Mouse (Mus musculus) T-helper 17 cell (primary cell): ENCODE measurements at regions not wholly inside any gene's neighbourhood (a gene's known extent, or its start where the extent isn't known, plus 50 kb on each side); places are given as distances from the start of the nearest gene placed in this dataset.

ENCODE experiments used
- in situ Hi-C, 2 experiments: fragments of 300-600 bp; cut with MboI, MseI; formaldehyde crosslinking; loops; 1 replicate in 1 of 2; 2 replicates in 1 of 2; pipeline ENCODE4 v1.15.1; 2025; ENCODE audit warnings: high pct_unique_total_duplicates in 2 of 2

DNA sequence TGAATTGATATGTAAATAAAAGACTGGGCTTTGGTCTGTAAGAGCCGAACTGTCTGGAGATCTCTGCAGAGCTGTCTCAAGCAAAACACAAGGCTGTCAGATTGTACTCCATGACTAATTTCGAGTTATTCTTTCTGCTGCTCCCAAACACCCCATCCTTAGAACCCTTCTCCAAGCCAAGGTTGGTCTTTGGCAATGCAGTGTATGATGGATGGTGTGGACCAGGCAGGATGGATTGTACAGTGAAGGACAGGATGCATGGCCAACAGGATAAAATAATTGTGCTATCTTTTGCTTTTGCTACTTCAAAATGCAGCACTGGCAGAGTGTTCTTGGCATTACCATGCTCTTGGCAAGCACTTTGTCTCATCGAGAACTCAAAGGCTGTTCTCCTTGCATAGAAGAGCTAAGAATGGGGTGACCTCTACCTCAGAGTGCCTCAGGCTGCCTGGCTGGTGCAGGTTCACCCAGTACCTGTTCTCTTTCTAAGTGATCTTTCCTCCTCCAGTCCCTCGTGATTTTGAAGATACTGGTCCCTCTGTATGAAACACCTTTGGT lies 88.4 kb upstream of the Cpeb4 start:
- in situ Hi-C loops, result no loop called here

DNA sequence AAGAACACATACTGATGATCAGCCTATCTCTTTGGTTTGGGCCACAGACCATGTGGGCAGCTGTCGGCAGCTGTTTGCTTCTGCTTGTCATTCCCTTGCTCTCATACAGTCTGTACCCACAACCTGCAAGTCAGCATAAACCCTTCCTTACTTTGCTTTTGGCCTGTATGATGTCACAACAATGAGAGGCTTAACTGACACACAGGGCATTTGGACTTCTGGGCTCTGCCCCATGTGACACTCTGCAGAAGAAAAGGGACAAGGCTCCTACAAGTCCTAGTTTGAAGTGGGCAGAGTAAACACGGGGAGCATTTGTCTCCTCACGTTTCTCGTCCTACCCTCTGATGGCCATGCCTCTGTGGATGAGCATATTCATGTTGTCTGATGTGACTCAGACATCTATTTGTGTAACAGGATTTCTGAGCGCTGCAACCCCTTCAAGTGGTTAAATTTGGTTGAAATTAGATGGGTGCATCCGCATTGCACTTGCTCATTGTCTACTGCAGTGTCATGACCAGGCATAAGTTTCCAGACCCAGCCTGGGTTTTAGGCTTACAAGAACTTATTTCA lies 87.6 kb upstream of the Cpeb4 start:
- in situ Hi-C loops, result no loop called here

DNA sequence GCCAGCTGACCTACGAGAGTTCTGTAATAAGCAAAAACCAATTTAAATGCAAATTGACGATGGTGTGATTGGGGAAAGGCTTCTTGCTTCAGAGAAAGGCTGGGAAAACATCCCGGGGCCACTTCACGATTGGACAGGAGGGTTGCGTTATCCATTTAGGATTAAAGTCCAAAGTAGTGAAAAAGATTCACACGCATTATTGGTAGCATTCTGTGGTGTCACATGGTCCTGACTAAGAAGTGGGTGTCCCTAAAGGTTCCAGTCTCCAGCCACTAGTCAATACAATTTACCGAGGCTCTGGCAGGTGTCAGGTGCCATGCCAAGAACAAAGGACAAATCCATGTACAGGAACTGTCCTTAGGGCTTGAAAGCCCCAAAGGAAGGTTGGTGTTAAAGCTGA lies 86.9 kb upstream of the Cpeb4 start:
- in situ Hi-C loops, result no loop called here

- in situ Hi-C loops, result no loop called here
Measured at GRCm38 (mm10) chr11:31787376-31787775, 84.6 kb upstream of the Cpeb4 start.

DNA sequence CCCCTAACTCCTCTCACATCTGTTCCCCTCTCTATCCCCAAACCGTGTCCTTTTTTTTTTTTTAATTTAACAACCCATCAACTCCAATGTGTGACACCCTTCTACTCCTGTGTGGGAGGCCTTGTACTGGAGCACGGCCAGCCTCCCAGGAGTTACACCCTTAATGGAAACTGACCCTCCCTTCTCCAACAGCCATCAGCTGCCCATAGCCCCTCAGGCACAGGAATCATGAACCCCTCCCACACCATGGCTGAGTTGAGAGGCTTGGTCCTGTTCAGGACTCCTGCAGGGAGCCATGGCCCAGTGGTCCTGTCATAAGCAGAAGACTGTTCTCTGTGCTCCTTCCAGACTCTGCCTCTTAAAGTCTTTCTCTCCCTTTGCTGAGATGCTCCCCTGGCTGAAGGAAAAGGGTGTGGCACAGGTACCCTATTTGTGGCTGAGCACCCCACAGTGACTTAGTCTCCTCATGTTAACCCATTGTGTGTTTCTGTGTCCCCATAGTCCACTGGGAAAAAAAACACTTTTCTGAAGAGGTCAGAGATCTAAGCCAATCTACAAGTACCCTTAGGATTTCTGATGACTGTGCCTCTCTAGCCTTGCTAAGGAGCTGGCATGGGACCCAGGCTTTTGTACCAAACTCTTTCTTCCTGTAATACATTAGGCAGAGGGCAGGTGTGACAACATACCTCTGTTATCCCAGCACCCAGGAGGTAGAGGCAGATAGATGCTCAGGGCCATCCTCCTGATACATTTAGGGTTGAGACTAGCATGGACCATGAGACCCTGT lies 83.9 kb upstream of the Cpeb4 start:
- in situ Hi-C loops, result no loop called here

GRCm38 (mm10) chr11:31789967-31790366 lies 82.0 kb upstream of the Cpeb4 start:
- in situ Hi-C loops, result loop anchor here in 1 of 2 experiments (10.0 kb wide), 1 partner anchor 1005 kb away; no protein-coding TSS in a partner anchor

- in situ Hi-C loops, result loop anchor here in 1 of 2 experiments (10.0 kb wide), 1 partner anchor 1004 kb away; no protein-coding TSS in a partner anchor
Measured at GRCm38 (mm10) chr11:31791264-31791663, 80.7 kb upstream of the Cpeb4 start.

GRCm38 (mm10) chr11:31795084-31795483 lies 76.9 kb upstream of the Cpeb4 start:
- in situ Hi-C loops, result loop anchor here in 1 of 2 experiments (10.0 kb wide), 1 partner anchor 1000 kb away; no protein-coding TSS in a partner anchor

GRCm38 (mm10) chr11:31796245-31796644 lies 75.8 kb upstream of the Cpeb4 start:
- in situ Hi-C loops, result loop anchor here in 1 of 2 experiments (10.0 kb wide), 1 partner anchor 999 kb away; no protein-coding TSS in a partner anchor

DNA sequence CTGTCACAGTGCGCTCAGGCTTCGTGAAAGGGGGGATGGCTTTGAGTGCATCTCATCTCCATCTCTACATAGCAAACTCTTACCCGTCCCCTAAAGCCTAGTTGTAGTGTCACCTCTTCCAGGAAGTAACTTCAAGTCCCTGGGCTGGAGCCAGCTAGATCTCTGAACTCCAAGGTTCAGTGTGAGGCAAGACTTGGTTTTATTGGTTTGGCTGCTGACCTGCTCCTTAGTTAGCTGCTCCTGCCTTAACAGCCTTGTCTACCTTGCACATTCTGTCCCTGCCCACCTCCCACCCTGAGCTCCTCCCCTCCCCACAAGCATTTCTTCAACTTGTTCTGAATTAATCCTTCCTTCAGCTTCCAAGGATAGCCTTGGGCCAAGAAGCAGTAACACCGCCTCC lies 70.4 kb upstream of the Cpeb4 start:
- in situ Hi-C loops, result loop anchor here in 1 of 2 experiments (10.0 to 25.0 kb wide), 2 partner anchors 1614 to 1953 kb away; no protein-coding TSS in a partner anchor

DNA sequence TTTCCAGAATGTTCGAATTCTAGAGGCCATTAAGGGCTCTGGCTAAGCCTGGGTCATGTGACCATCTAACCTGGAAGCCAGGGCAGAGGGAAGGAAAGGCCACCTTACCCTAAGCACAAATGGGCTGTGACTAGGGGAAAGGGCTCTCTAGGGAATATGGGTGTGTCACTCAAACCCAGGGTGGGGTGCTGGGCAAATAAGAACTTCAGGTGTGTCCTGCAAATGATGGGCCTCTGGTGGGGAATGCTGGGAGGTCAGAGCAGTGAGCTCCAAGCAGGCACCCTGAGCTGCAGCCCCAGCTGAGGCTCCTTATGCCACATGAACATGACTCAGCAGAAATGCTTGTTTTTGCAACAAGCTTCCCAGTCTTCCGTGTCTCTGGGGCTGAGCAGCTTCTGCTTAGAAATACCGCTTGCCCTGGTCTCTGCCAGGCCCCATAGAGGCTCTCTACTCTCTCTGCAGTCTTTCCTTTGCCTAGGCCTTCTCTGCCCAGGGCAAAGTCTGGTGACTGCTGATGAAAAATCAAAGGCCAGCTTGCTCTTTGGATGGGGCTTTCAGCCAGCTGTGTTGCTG lies 68.6 kb upstream of the Cpeb4 start:
- in situ Hi-C loops, result loop anchor here in 1 of 2 experiments (10.0 to 25.0 kb wide), 2 partner anchors 1616 to 1951 kb away; no protein-coding TSS in a partner anchor

DNA sequence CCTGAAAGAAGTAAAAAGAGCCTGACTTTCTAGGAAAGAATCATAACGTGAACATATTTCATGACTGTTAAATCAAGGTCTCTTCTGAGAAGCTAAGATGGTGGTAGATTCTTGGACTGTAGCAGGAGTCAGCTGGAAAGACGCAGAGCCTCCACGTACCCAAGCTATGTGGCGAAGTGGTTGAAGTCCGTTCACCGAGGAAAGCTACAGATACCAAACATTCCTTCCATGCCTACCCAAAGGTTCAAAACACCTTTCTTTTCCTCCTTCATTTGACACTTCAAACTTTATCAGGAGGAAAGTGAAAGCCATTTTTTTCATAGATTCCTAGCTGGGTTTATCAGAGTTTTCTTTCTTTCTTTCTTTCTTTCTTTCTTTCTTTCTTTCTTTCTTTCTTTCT lies 67.5 kb upstream of the Cpeb4 start:
- in situ Hi-C loops, result loop anchor here in 1 of 2 experiments (10.0 to 25.0 kb wide), 2 partner anchors 1617 to 1950 kb away; no protein-coding TSS in a partner anchor

- in situ Hi-C loops, result loop anchor here in 1 of 2 experiments (10.0 to 25.0 kb wide), 2 partner anchors 1620 to 1947 kb away; no protein-coding TSS in a partner anchor
Measured at GRCm38 (mm10) chr11:31807461-31808215, 64.4 kb upstream of the Cpeb4 start.

GRCm38 (mm10) chr11:31808216-31808838 lies 63.7 kb upstream of the Cpeb4 start:
- in situ Hi-C loops, result loop anchor here in 1 of 2 experiments (10.0 to 25.0 kb wide), 2 partner anchors 1621 to 1946 kb away; no protein-coding TSS in a partner anchor

- in situ Hi-C loops, result loop anchor here in 1 of 2 experiments (5.0 to 25.0 kb wide), 2 partner anchors 42 to 1623 kb away; no protein-coding TSS in a partner anchor
Measured at GRCm38 (mm10) chr11:31810011-31810786, 61.8 kb upstream of the Cpeb4 start.

DNA sequence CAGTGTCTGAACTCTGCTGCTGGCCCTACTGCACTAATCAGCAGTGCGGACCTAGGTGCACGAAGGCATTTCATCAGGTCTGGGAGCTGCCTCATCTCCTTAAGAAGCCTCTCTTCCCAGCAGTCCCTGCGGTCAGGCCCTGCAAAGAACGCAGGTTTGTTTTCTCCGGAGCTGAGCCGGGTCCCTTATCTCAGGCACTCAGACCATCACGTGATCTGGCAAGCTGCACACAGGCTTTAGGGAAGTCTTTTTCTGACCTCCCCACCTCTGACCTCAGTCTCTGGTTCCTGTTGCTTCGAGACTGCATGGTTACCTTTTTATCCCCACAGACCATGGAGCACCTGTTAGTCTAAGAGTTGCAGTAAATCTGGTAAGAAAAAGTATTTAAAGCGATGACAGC lies 59.8 kb upstream of the Cpeb4 start:
- in situ Hi-C loops, result loop anchor here in 1 of 2 experiments (5.0 to 25.0 kb wide), 2 partner anchors 40 to 1625 kb away; no protein-coding TSS in a partner anchor

- in situ Hi-C loops, result loop anchor here in 1 of 2 experiments (5.0 to 25.0 kb wide), 2 partner anchors 38 to 1627 kb away; no protein-coding TSS in a partner anchor
Measured at GRCm38 (mm10) chr11:31814616-31815015, 57.4 kb upstream of the Cpeb4 start.

- in situ Hi-C loops, result loop anchor here in 1 of 2 experiments (25.0 kb wide), 1 partner anchor 1629 kb away; no protein-coding TSS in a partner anchor
Measured at GRCm38 (mm10) chr11:31815855-31816488, 56.0 kb upstream of the Cpeb4 start.

DNA sequence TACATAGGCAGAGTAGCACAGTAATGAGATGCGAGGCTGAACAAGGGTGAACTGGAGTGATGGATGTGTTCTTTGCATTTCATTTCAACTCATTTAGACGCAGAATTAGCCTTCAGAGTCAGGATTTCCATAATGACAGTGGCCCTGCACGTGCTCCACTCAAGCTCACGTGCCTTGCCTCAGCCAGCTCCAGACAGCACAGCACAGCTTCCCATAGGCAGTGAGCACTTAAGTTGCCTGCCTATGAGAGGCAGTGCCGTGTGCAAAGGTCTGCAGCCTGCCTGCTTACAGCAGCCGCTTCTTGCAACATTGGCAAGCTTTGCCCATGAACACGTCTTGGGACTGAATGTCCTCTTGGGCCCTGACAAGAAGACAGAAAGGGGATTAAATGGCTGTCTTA lies 54.0 kb upstream of the Cpeb4 start:
- in situ Hi-C loops, result loop anchor here in 1 of 2 experiments (25.0 kb wide), 1 partner anchor 1631 kb away; no protein-coding TSS in a partner anchor
